Mouse (Mus musculus) retina, postnatal 1 day (tissue): Measurements from ENCODE around the gene Tuba1b.
A peak's percentile ranks its signal among the peaks of the same experiment; 100 is the strongest.

Source experiments
- DNase-seq: peaks from one replicate; pipeline ENCODE4 v3.0.0-alpha.2; 2012

Tuba1b gene

GRCm38 (mm10) chr15:98934217-98934839 lies at the start of gene Tuba1b:
TSS of gene Tuba1b (minus strand) at chr15:98934565.
- peak; percentile 96 for DNase-seq

GRCm38 (mm10) chr15:98983431-98984081 lies 49.2 kb upstream of the Tuba1b start:
- peak; percentile 97 for DNase-seq

- DNase-seq, result no peak
Measured at GRCm38 (mm10) chr15:98982100-98982499, 47.7 kb upstream of the Tuba1b start.

GRCm38 (mm10) chr15:98980012-98980614 lies 45.7 kb upstream of the Tuba1b start:
- no peak for DNase-seq

- DNase-seq, result peak; percentile 66
Measured at GRCm38 (mm10) chr15:98978409-98979172, 44.2 kb upstream of the Tuba1b start.

- DNase-seq, result peak; percentile 84
Measured at GRCm38 (mm10) chr15:98977759-98978408, 43.5 kb upstream of the Tuba1b start.

GRCm38 (mm10) chr15:98976763-98977758 lies 42.7 kb upstream of the Tuba1b start:
- DNase-seq, result no peak

- DNase-seq, result no peak
Measured at GRCm38 (mm10) chr15:98973015-98973614, 38.8 kb upstream of the Tuba1b start.

- DNase-seq, result peak; percentile 71
Measured at GRCm38 (mm10) chr15:98971576-98972320, 37.4 kb upstream of the Tuba1b start.

- peak; percentile 85 for DNase-seq
Measured at GRCm38 (mm10) chr15:98971111-98971510, 36.7 kb upstream of the Tuba1b start.

GRCm38 (mm10) chr15:98969372-98970101 lies 35.2 kb upstream of the Tuba1b start:
- peak; percentile 83 for DNase-seq

- peak; percentile 96 for DNase-seq
Measured at GRCm38 (mm10) chr15:98968701-98969371, 34.5 kb upstream of the Tuba1b start.

- DNase-seq, result no peak
Measured at GRCm38 (mm10) chr15:98959531-98959930, 25.2 kb upstream of the Tuba1b start.

- DNase-seq, result no peak
Measured at GRCm38 (mm10) chr15:98958901-98959420, 24.6 kb upstream of the Tuba1b start.

- DNase-seq, result no peak
Measured at GRCm38 (mm10) chr15:98957475-98957874, 23.1 kb upstream of the Tuba1b start.

GRCm38 (mm10) chr15:98956000-98956399 lies 21.6 kb upstream of the Tuba1b start:
- DNase-seq, result no peak

- DNase-seq, result no peak
Measured at GRCm38 (mm10) chr15:98955324-98955723, 21.0 kb upstream of the Tuba1b start.

GRCm38 (mm10) chr15:98954425-98955253 lies 20.3 kb upstream of the Tuba1b start:
- DNase-seq, result peak; percentile 80
